Mouse (Mus musculus) heart, adult 2 months (tissue): ENCODE measurements around the gene Slc9a9. TPM values are rescaled to one million over a fixed set of nuclear protein-coding genes. Genes with fewer than 3 reads are reported as not detected.
A peak's percentile ranks its signal among the peaks of the same experiment; 100 is the strongest.

ENCODE experiments used
- DNase-seq, 2 experiments: peaks; one replicate each; pipeline ENCODE4 v3.0.0; 2021
- H3K27ac ChIP-seq: fragments of 200-600 bp; 2 replicates; pipeline ENCODE4 v1.8.1; 2022
- H3K27me3 ChIP-seq: fragments of 200-500 bp; 2 replicates; pipeline ENCODE4 v1.6.1; 2012; ENCODE audit warnings: mild to moderate bottlenecking, low read length, inconsistent platforms, mixed read lengths; ENCODE audit not compliant: control insufficient read depth, insufficient read depth
- H3K36me3 ChIP-seq: fragments of 200-500 bp; 2 replicates; pipeline ENCODE4 v1.6.1; 2012; ENCODE audit warnings: low read length, inconsistent platforms; ENCODE audit not compliant: control insufficient read depth, insufficient read depth
- H3K4me1 ChIP-seq: fragments of 200-500 bp; 2 replicates; pipeline ENCODE4 v1.6.1; 2011; ENCODE audit warnings: low read length; ENCODE audit not compliant: control insufficient read depth, insufficient read depth
- H3K4me3 ChIP-seq: fragments of 200-600 bp; 2 replicates; pipeline ENCODE4 v1.8.1; 2022
- H3K79me2 ChIP-seq: fragments of 200-500 bp; replicated peaks from 2 replicates; pipeline ENCODE4 v1.6.1; 2012; ENCODE audit warnings: mild to moderate bottlenecking, inconsistent platforms, low read length, moderate library complexity, mixed read lengths; ENCODE audit not compliant: control insufficient read depth, insufficient read depth
- H3K9ac ChIP-seq: fragments of 200-500 bp; 2 replicates; pipeline ENCODE4 v1.6.1; 2012; ENCODE audit warnings: low read depth, mild to moderate bottlenecking, control low read depth, inconsistent platforms, low read length, mixed read lengths
- CTCF ChIP-seq: fragments of 200-600 bp; IDR thresholded peaks from 2 replicates; pipeline ENCODE4 v1.8.1; 2022; ENCODE audit warnings: antibody characterized with exemption, mild to moderate bottlenecking, moderate library complexity
- EP300 ChIP-seq: fragments of 200-500 bp; IDR thresholded peaks from 2 replicates; pipeline ENCODE4 v1.6.1; 2011; ENCODE audit warnings: low read depth, low read length, control low read depth; ENCODE audit not compliant: insufficient read depth
- POLR2A ChIP-seq: fragments of 200-500 bp; IDR thresholded peaks from 2 replicates; pipeline ENCODE4 v1.6.1; 2011; ENCODE audit warnings: mild to moderate bottlenecking, low read depth, low read length, control low read depth; ENCODE audit not compliant: insufficient read depth
- WGBS: fragments of 180-500 bp; shearing (Covaris S2); methylation state at CpG from one replicate; pipeline ENCODE4 v1.1.7; 2018; 5-methylcytosine and 5-hydroxymethylcytosine counted together
- intact Hi-C: fragments of 180-260 bp; cut with DNase I; formaldehyde crosslinking; loops from one replicate; pipeline ENCODE4 v1.15.1; 2025
- polyA plus RNA-seq: library from polyadenylated mRNA; depleted of rRNA; stranded (reverse); fragments of >200 nt; gene quantifications from 2 replicates; pipeline ENCODE4 v1.2.3, GENCODE M21; 2012
- total RNA-seq, 2 experiments: library from RNA; stranded (reverse); gene quantifications; 2 replicates each; pipeline ENCODE4 v1.2.3; 2021

Slc9a9 gene
- total and polyA plus RNA-seq, 3 experiments: 1.9 to 2.2 (median 2.0) TPM

DNA sequence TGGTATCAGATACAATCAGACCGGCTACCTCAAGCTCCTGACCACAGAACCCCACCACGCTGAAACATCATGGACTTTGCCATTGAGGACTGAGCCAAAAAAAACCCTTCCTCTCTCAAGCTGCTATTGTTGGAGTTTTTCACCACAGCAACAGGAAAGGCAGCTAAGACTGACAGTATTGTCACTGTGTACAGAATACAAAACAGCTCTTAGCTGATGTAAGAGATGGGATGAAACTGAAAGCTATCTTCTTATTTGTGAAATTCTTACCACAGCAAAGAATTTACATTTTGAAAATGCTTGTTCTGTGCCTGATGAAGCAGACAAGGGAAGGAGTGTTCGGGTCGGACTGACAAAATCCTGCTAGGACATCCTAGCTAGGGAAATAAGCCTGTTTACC is 584.5 kb downstream of the Slc9a9 start:
- no peak overlapping the region for H3K27ac ChIP-seq
- H3K36me3 ChIP-seq: no peaks in the 10 kb centered on the region
- DNase-seq: no peak
- TF ChIP-seq CTCF (no peak), EP300 (no peak), POLR2A (no peak)
- H3K79me2 ChIP-seq: no peaks in the 10 kb centered on the region
- no peak overlapping the region for H3K4me3 ChIP-seq
- intact Hi-C loops: no loop called here
- peaks cover 2% of the 10 kb centered on the region; the same call in 1 of the 2 replicates for H3K4me1 ChIP-seq
- WGBS: 60% methylated on average over 4 of the region's 4 CpGs
- H3K9ac ChIP-seq: no peak overlapping the region
- no peaks in the 10 kb centered on the region for H3K27me3 ChIP-seq

- Histone ChIP-seq H3K9ac (no peak overlapping the region), H3K4me3 (no peak overlapping the region), H3K27me3 (no peaks in the 10 kb centered on the region), H3K79me2 (no peaks in the 10 kb centered on the region), H3K27ac (no peak overlapping the region), H3K36me3 (no peaks in the 10 kb centered on the region), H3K4me1 (peaks cover 2% of the 10 kb centered on the region; the same call in 1 of the 2 replicates)
- WGBS: 71% methylated on average over 6 of the region's 6 CpGs
- intact Hi-C loops: no loop called here
- TF ChIP-seq CTCF (no peak), EP300 (no peak), POLR2A (no peak)
- no peak for DNase-seq
Observed at GRCm38 (mm10) chr9:95255844-95256243, 586.1 kb downstream of the Slc9a9 start.

GRCm38 (mm10) chr9:95256680-95257316 is 587.1 kb downstream of the Slc9a9 start:
- Histone ChIP-seq H3K9ac (peak overlapping the region; percentile 4; the same call in 1 of the 2 replicates), H3K4me3 (no peak overlapping the region), H3K27me3 (no peaks in the 10 kb centered on the region), H3K4me1 (peaks cover 2% of the 10 kb centered on the region; the same call in 1 of the 2 replicates), H3K27ac (no peak overlapping the region; the same call in 1 of the 2 replicates), H3K36me3 (no peaks in the 10 kb centered on the region), H3K79me2 (no peaks in the 10 kb centered on the region)
- intact Hi-C loops: no loop called here
- WGBS: 39% methylated on average over 21 of the region's 21 CpGs
- DNase-seq: peak; percentile 18 to 22
- TF ChIP-seq EP300 (0 out of 2 replicates have a peak, but pooled peaks have one; percentile 29), CTCF (no peak)

- Histone ChIP-seq H3K27ac (no peak overlapping the region), H3K4me3 (no peak overlapping the region), H3K4me1 (no peaks in the 10 kb centered on the region), H3K36me3 (no peaks in the 10 kb centered on the region), H3K27me3 (no peaks in the 10 kb centered on the region), H3K9ac (no peak overlapping the region), H3K79me2 (no peaks in the 10 kb centered on the region; the same call in 1 of the 2 replicates)
- DNase-seq: no peak
- intact Hi-C loops: no loop called here
- TF ChIP-seq POLR2A (no peak), CTCF (no peak), EP300 (no peak)
- WGBS: 58% methylated on average over 3 of the region's 3 CpGs
Observed at GRCm38 (mm10) chr9:95262851-95263250, 593.1 kb downstream of the Slc9a9 start.

DNA sequence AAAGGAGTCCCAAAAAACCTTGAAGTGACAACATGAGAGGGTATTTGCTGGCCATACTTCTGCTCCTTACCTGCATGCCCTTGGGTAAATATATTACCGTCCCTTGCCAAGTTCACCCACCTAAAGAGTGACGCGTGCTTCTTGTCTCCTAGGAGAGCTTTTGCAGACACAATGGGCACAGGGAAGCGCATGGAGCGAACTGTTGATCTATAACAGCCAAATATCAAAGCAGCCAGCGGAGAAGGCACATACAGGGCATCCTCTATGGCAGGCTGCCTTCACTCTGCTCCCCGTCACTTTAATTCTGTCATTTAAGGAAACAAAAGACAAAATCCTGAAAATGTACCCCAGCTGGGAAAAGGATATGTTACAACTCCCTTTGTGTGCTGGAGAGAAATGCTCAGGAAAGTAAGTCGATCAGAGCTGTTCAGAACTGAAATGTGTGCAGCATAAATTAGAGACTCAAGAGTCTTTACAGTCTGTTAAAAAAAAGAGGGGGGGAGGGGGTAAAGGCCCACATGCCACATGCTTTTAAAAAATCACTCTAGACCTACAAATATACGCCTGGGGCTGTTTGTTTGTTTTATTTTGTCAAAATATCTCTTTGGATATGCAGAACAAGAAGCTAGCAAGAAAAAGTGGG is 594.3 kb downstream of the Slc9a9 start:
- Histone ChIP-seq H3K36me3 (no peaks in the 10 kb centered on the region), H3K9ac (no peak overlapping the region), H3K27me3 (no peaks in the 10 kb centered on the region), H3K4me3 (no peak overlapping the region), H3K79me2 (no peaks in the 10 kb centered on the region; the same call in 1 of the 2 replicates), H3K27ac (no peak overlapping the region), H3K4me1 (no peaks in the 10 kb centered on the region)
- no peak for TF ChIP-seq POLR2A
- TF ChIP-seq CTCF: no peak
- no peak for TF ChIP-seq EP300
- DNase-seq: no peak
- intact Hi-C loops: no loop called here
- 88% methylated on average over 9 of the region's 9 CpGs for WGBS

DNA sequence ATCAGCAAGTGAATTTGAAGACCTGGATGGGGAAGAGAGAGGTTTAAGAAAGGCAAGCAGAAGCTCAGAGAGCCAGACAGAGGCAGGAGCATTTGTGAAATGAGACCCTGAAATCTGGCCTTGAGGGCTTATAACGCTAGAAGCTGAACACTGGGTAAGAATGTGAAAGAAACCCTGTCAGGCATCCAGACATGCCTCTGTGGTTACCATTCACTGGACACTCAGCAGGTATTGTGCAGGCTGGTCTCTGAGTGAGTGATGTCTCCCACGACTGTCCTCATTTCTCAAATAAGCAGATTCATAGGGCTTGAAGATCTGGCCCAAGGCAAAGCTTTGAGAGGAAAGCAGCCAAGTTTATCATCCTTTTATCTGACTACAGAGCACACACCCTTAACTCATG is 596.5 kb downstream of the Slc9a9 start:
- no peak for TF ChIP-seq EP300
- no peak for TF ChIP-seq CTCF
- no peak for TF ChIP-seq POLR2A
- Histone ChIP-seq H3K27me3 (no peaks in the 10 kb centered on the region), H3K4me3 (no peak overlapping the region), H3K79me2 (no peaks in the 10 kb centered on the region; the same call in 1 of the 2 replicates), H3K36me3 (no peaks in the 10 kb centered on the region), H3K27ac (no peak overlapping the region), H3K4me1 (no peaks in the 10 kb centered on the region), H3K9ac (no peak overlapping the region)
- DNase-seq: no peak
- 72% methylated on average over 2 of the region's 2 CpGs for WGBS
- intact Hi-C loops: no loop called here
